Mouse (Mus musculus) urinary bladder, adult 18-20 months (tissue): ENCODE measurements around the gene Tcf7l2.

Experiments
- DNase-seq, 2 experiments: peaks; one replicate each; pipeline ENCODE4 v3.0.0; 2022; ENCODE audit warnings: low spot score in 2 of 2, mixed read lengths in 2 of 2

Gene Tcf7l2

GRCm38 (mm10) chr19:55902573-55903385 is 161.2 kb downstream of the Tcf7l2 start:
- no peak for DNase-seq

GRCm38 (mm10) chr19:55909039-55909438 is 167.4 kb downstream of the Tcf7l2 start:
- no peak for DNase-seq

GRCm38 (mm10) chr19:55911941-55912340 is 170.3 kb downstream of the Tcf7l2 start:
- no peak for DNase-seq

- no peak for DNase-seq
Observed at GRCm38 (mm10) chr19:55912813-55913212, 171.2 kb downstream of the Tcf7l2 start.

- no peak for DNase-seq
Observed at GRCm38 (mm10) chr19:55913585-55913984, 172.0 kb downstream of the Tcf7l2 start.

GRCm38 (mm10) chr19:55914614-55915211 is 173.1 kb downstream of the Tcf7l2 start:
- no peak for DNase-seq

GRCm38 (mm10) chr19:55915506-55915905 is 173.9 kb downstream of the Tcf7l2 start:
- no peak for DNase-seq

GRCm38 (mm10) chr19:55916211-55916610 is 174.6 kb downstream of the Tcf7l2 start:
- no peak for DNase-seq

GRCm38 (mm10) chr19:55923789-55924426 is 182.3 kb downstream of the Tcf7l2 start:
- DNase-seq, result no peak

GRCm38 (mm10) chr19:55924800-55925199 is 183.2 kb downstream of the Tcf7l2 start:
- DNase-seq, result no peak

GRCm38 (mm10) chr19:55925425-55925803 is 183.8 kb downstream of the Tcf7l2 start:
- DNase-seq, result no peak

GRCm38 (mm10) chr19:55925804-55926521 is 184.3 kb downstream of the Tcf7l2 start:
- DNase-seq, result no peak

- DNase-seq, result no peak
Observed at GRCm38 (mm10) chr19:55926858-55927673, 185.4 kb downstream of the Tcf7l2 start.

GRCm38 (mm10) chr19:55927674-55928061 is 186.0 kb downstream of the Tcf7l2 start:
- DNase-seq, result no peak

GRCm38 (mm10) chr19:55928674-55929073 is 187.1 kb downstream of the Tcf7l2 start:
- DNase-seq, result no peak

- DNase-seq, result no peak
Observed at GRCm38 (mm10) chr19:55931642-55932041, 190.0 kb downstream of the Tcf7l2 start.

GRCm38 (mm10) chr19:55933947-55934729 is 192.5 kb downstream of the Tcf7l2 start:
- no peak for DNase-seq

- DNase-seq, result no peak
Observed at GRCm38 (mm10) chr19:55934730-55935003, 193.0 kb downstream of the Tcf7l2 start.

- no peak for DNase-seq
Observed at GRCm38 (mm10) chr19:55937026-55937425, 195.4 kb downstream of the Tcf7l2 start.

GRCm38 (mm10) chr19:55938254-55939046 is 196.8 kb downstream of the Tcf7l2 start:
- DNase-seq, result no peak
